8 mouse cellular contexts compared by ENCODE assay signal in genomic region chr3:69041298-69041697, GRCm38 (mm10). TPM values are rescaled to one million over a fixed set of nuclear protein-coding genes. Genes with fewer than 3 reads are reported as not detected.
A peak's percentile ranks its signal among the peaks of the same experiment; 100 is the strongest.
DNase-seq lines count a peak whose midpoint lies in the region; ATAC-seq and TF ChIP-seq lines count a peak whose summit lies in the region.

No protein-coding gene starts in this region.

- ATAC-seq in heart, embryonic 14.5 days (ENCODE audit: insufficient number of reproducible peaks, insufficient read depth, low FRiP score, low read depth): no peak
- ATAC-seq in stomach, embryonic 15.5 days (ENCODE audit: insufficient read depth, low FRiP score, low read depth): no peak
- no peak for ATAC-seq in stomach, postnatal 0 days (ENCODE audit: low FRiP score, low TSS enrichment)
- no peak for ATAC-seq in intestine, postnatal 0 days

- no peak for DNase-seq in heart, adult 9 months (ENCODE audit: low spot score in 2 of 2)
- DNase-seq in stomach, postnatal 0 days (ENCODE audit: low spot score): no peak
- DNase-seq in ovary, postnatal 14 days (ENCODE audit: low spot score): no peak
- no peak for DNase-seq in layer of hippocampus, postnatal 14 days (ENCODE audit: low spot score in 2 of 2)
- DNase-seq in cerebellum, adult 9-10 months: no peak

- TF ChIP-seq CTCF in stomach, postnatal 0 days (IDR thresholded peaks at IDR 0.05; ENCODE audit: low read depth): no peak
- no peak for TF ChIP-seq CTCF in intestine, postnatal 0 days (IDR thresholded peaks at IDR 0.05; ENCODE audit: low read depth)

- H3K9ac ChIP-seq in heart, embryonic 14.5 days (ENCODE audit: low read length): no peak overlapping the region
- H3K9ac ChIP-seq in stomach, embryonic 15.5 days: no peak overlapping the region
- H3K9ac ChIP-seq in stomach, postnatal 0 days (ENCODE audit: low read length): no peak overlapping the region
- no peak overlapping the region for H3K9ac ChIP-seq in intestine, postnatal 0 days (ENCODE audit: low read depth, low read length)

- H3K9me3 ChIP-seq in heart, embryonic 14.5 days (ENCODE audit: control insufficient read depth, low read length): no peaks in the 10 kb centered on the region
- H3K9me3 ChIP-seq in stomach, embryonic 15.5 days: no peaks in the 10 kb centered on the region
- H3K9me3 ChIP-seq in stomach, postnatal 0 days (ENCODE audit: control insufficient read depth, low read length): no peaks in the 10 kb centered on the region
- H3K9me3 ChIP-seq in intestine, postnatal 0 days (ENCODE audit: control insufficient read depth): no peaks in the 10 kb centered on the region

- WGBS in heart, embryonic 14.5 days: 60% methylated on average over 5 of the region's 5 CpGs
- WGBS in stomach, embryonic 15.5 days: 70% methylated on average over 5 of the region's 5 CpGs
- 59% methylated on average over 5 of the region's 5 CpGs for WGBS in stomach, postnatal 0 days
- WGBS in intestine, postnatal 0 days: 69% methylated on average over 5 of the region's 5 CpGs

- H3K36me3 ChIP-seq in heart, embryonic 14.5 days (ENCODE audit: control insufficient read depth, insufficient read depth, low read length): peaks cover 37% of the 10 kb centered on the region
- no peaks in the 10 kb centered on the region for H3K36me3 ChIP-seq in stomach, embryonic 15.5 days
- no peaks in the 10 kb centered on the region for H3K36me3 ChIP-seq in stomach, postnatal 0 days (ENCODE audit: control insufficient read depth, insufficient read depth, low read length)
- no peaks in the 10 kb centered on the region for H3K36me3 ChIP-seq in intestine, postnatal 0 days (ENCODE audit: control insufficient read depth, insufficient read depth)

- peak overlapping the region; percentile 53 for H3K4me2 ChIP-seq in heart, embryonic 14.5 days (ENCODE audit: low read length)
- H3K4me2 ChIP-seq in stomach, embryonic 15.5 days: peak overlapping the region; percentile 22; the same call in 1 of the 2 replicates
- no peak overlapping the region; the same call in 1 of the 2 replicates for H3K4me2 ChIP-seq in stomach, postnatal 0 days (replicated peaks; ENCODE audit: low read depth)
- H3K4me2 ChIP-seq in intestine, postnatal 0 days (replicated peaks; ENCODE audit: low read depth): peak overlapping the region; percentile 35; the same call in 1 of the 2 replicates

- no peak for TF ChIP-seq EP300 in stomach, postnatal 0 days (optimal IDR thresholded peaks at IDR 0.05)

- no peak overlapping the region for H3K27ac ChIP-seq in heart, embryonic 14.5 days (replicated peaks in 1 of 2; ENCODE audit: control insufficient read depth in 1 of 2, insufficient read depth in 1 of 2, low read depth in 2 of 2, low read length in 2 of 2)
- H3K27ac ChIP-seq in stomach, embryonic 15.5 days: 0 out of 2 replicates have a peak overlapping the region, but pooled peaks have one; percentile 26
- H3K27ac ChIP-seq in stomach, postnatal 0 days (replicated peaks): no peak overlapping the region
- H3K27ac ChIP-seq in intestine, postnatal 0 days (ENCODE audit: low read depth, low read length): no peak overlapping the region

- peak overlapping the region in 1 of 2 experiments; percentile 14; a peak in 1 of 4 replicates for H3K4me3 ChIP-seq in heart, embryonic 14.5 days (ENCODE audit: control insufficient read depth in 1 of 2, insufficient read depth in 1 of 2, low read depth in 1 of 2, low read length in 2 of 2)
- peak overlapping the region; percentile 23; the same call in 1 of the 2 replicates for H3K4me3 ChIP-seq in stomach, embryonic 15.5 days (replicated peaks)
- no peak overlapping the region for H3K4me3 ChIP-seq in stomach, postnatal 0 days (ENCODE audit: low read depth, low read length)
- H3K4me3 ChIP-seq in intestine, postnatal 0 days (ENCODE audit: low read depth, low read length): peak overlapping the region; percentile 2; the same call in 1 of the 2 replicates

- H3K4me1 ChIP-seq in heart, embryonic 14.5 days (ENCODE audit: control insufficient read depth in 2 of 2, insufficient read depth in 2 of 2, low read length in 2 of 2): peaks cover 0 to 19% of the 10 kb centered on the region in 2 experiments; a peak in 3 of 4 replicates
- peaks cover 4% of the 10 kb centered on the region; the same call in 1 of the 2 replicates for H3K4me1 ChIP-seq in stomach, embryonic 15.5 days
- no peaks in the 10 kb centered on the region for H3K4me1 ChIP-seq in stomach, postnatal 0 days (replicated peaks; ENCODE audit: control insufficient read depth, insufficient read depth)
- no peaks in the 10 kb centered on the region for H3K4me1 ChIP-seq in intestine, postnatal 0 days (replicated peaks; ENCODE audit: control insufficient read depth, insufficient read depth, low read length)

- H3K27me3 ChIP-seq in heart, embryonic 14.5 days (ENCODE audit: control insufficient read depth, insufficient read depth, low read length): no peaks in the 10 kb centered on the region
- no peaks in the 10 kb centered on the region for H3K27me3 ChIP-seq in stomach, embryonic 15.5 days (replicated peaks)
- H3K27me3 ChIP-seq in stomach, postnatal 0 days (ENCODE audit: control insufficient read depth, insufficient read depth, low read length): no peaks in the 10 kb centered on the region
- H3K27me3 ChIP-seq in intestine, postnatal 0 days (replicated peaks; ENCODE audit: control insufficient read depth, insufficient read depth, low read length): no peaks in the 10 kb centered on the region

RNA-seq across cellular contexts. Expression of gene Trim59, which starts 3.3 kb away (rescaled TPM):
- polyA plus RNA-seq in heart, embryonic 14.5 days (2014; fragmentation: Nextera tagmentation; extraction: Ambion mirVana): 66.3 and 67.0 TPM in 2 replicates
- polyA plus RNA-seq in stomach, embryonic 15.5 days (2015; fragmentation: Nextera tagmentation; extraction: Ambion mirVana): 86.4 and 89.9 TPM in 2 replicates
- polyA plus RNA-seq in stomach, postnatal 0 days (2015; fragmentation: Nextera tagmentation; extraction: Ambion mirVana): 17.6 and 24.4 TPM in 2 replicates
- 16.4 and 18.0 TPM in 2 replicates for polyA plus RNA-seq in intestine, postnatal 0 days (2015; fragmentation: Nextera tagmentation; extraction: Ambion mirVana)
- 1 to 10 TPM; 6.3 to 7.1 TPM for total RNA-seq in layer of hippocampus, postnatal 14 days (2021)

RNA-seq across cellular contexts. Expression of gene Smc4, which starts 36.8 kb away (rescaled TPM):
- 150 and 151 TPM in 2 replicates for polyA plus RNA-seq in heart, embryonic 14.5 days (2014; fragmentation: Nextera tagmentation; extraction: Ambion mirVana)
- 158 and 168 TPM in 2 replicates for polyA plus RNA-seq in stomach, embryonic 15.5 days (2015; fragmentation: Nextera tagmentation; extraction: Ambion mirVana)
- 47.7 and 56.4 TPM in 2 replicates for polyA plus RNA-seq in stomach, postnatal 0 days (2015; fragmentation: Nextera tagmentation; extraction: Ambion mirVana)
- polyA plus RNA-seq in intestine, postnatal 0 days (2015; fragmentation: Nextera tagmentation; extraction: Ambion mirVana): 53.3 and 56.6 TPM in 2 replicates
- total RNA-seq in layer of hippocampus, postnatal 14 days (2021): 1 to 10 TPM; 8.4 to 9.3 TPM

RNA-seq across cellular contexts. Expression of gene Ift80, which starts 36.9 kb away (rescaled TPM):
- polyA plus RNA-seq in heart, embryonic 14.5 days (2014; fragmentation: Nextera tagmentation; extraction: Ambion mirVana): 9.3 and 9.7 TPM in 2 replicates
- polyA plus RNA-seq in stomach, embryonic 15.5 days (2015; fragmentation: Nextera tagmentation; extraction: Ambion mirVana): 11.1 and 12.1 TPM in 2 replicates
- 2.2 TPM in 2 replicates for polyA plus RNA-seq in stomach, postnatal 0 days (2015; fragmentation: Nextera tagmentation; extraction: Ambion mirVana)
- polyA plus RNA-seq in intestine, postnatal 0 days (2015; fragmentation: Nextera tagmentation; extraction: Ambion mirVana): 1.8 and 1.9 TPM in 2 replicates
- total RNA-seq in layer of hippocampus, postnatal 14 days (2021): 10 to 100 TPM; 18.9 to 19.4 TPM
